Mouse (Mus musculus) forebrain, embryonic 12.5 days (tissue): ENCODE data around the gene Lrrc7. TPM values are rescaled to one million over a fixed set of nuclear protein-coding genes. Genes with fewer than 3 reads are reported as not detected.

Experiments used
- ATAC-seq: fragments of 200-750 bp; cut with Nextera tagmentation; 2 replicates; pipeline ENCODE4 v1.8.0; 2017; ENCODE audit warnings: moderate TSS enrichment; ENCODE audit not compliant: low FRiP score
- H3K27ac ChIP-seq: fragments of 300-500 bp; sonication (generic); 2 replicates; pipeline ENCODE4 v1.5.1; 2016; ENCODE audit warnings: mild to moderate bottlenecking
- H3K27me3 ChIP-seq: fragments of 300-500 bp; sonication (generic); 2 replicates; pipeline ENCODE4 v1.6.1; 2016; ENCODE audit warnings: mild to moderate bottlenecking
- H3K36me3 ChIP-seq: fragments of 300-500 bp; sonication (generic); replicated peaks from 2 replicates; pipeline ENCODE4 v1.6.1; 2016; ENCODE audit warnings: mild to moderate bottlenecking
- H3K4me1 ChIP-seq: fragments of 300-500 bp; sonication (generic); 2 replicates; pipeline ENCODE4 v1.6.1; 2016
- H3K4me2 ChIP-seq: fragments of 300-500 bp; sonication (generic); 2 replicates; pipeline ENCODE4 v1.6.1; 2016; ENCODE audit warnings: mild to moderate bottlenecking, moderate library complexity
- H3K4me3 ChIP-seq: fragments of 300-500 bp; sonication (generic); replicated peaks from 2 replicates; pipeline ENCODE4 v1.5.1; 2016; ENCODE audit warnings: mild to moderate bottlenecking
- H3K9ac ChIP-seq: fragments of 300-500 bp; sonication (generic); 2 replicates; pipeline ENCODE4 v1.6.1; 2016; ENCODE audit warnings: mild to moderate bottlenecking
- H3K9me3 ChIP-seq: fragments of 300-500 bp; sonication (generic); 2 replicates; pipeline ENCODE4 v1.6.1; 2016
- WGBS: fragments of 180-500 bp; shearing (Covaris S2); methylation state at CpG from one replicate; pipeline ENCODE4 v1.1.7; 2016; 5-methylcytosine and 5-hydroxymethylcytosine counted together
- polyA plus RNA-seq: library from polyadenylated mRNA; unstranded; fragments of >200 nt; fragmentation: Nextera tagmentation; extraction: Ambion mirVana; gene quantifications from 2 replicates; pipeline ENCODE4 v1.2.1, GENCODE M21; 2016

Gene Lrrc7
- polyA plus RNA-seq, 1 experiment from 2014 or later: 8.3 TPM

- ATAC-seq: no peak
- H3K9me3 ChIP-seq: no peaks in the 10 kb centered on the region
- no peaks in the 10 kb centered on the region for H3K27me3 ChIP-seq
- no peak overlapping the region for H3K4me3 ChIP-seq
- no peaks in the 10 kb centered on the region for H3K36me3 ChIP-seq
- no peak overlapping the region for H3K4me2 ChIP-seq
- H3K9ac ChIP-seq: no peak overlapping the region
- H3K4me1 ChIP-seq: no peaks in the 10 kb centered on the region
- 20% methylated on average over 1 of the region's 1 CpGs for WGBS
- H3K27ac ChIP-seq: no peak overlapping the region
These were observed 33.5 kb downstream of the Lrrc7 start for GRCm38 (mm10) chr3:158528471-158528870.

- no peaks in the 10 kb centered on the region for H3K4me1 ChIP-seq
- H3K27ac ChIP-seq: no peak overlapping the region
- ATAC-seq: no peak
- WGBS: 80% methylated on average over 1 of the region's 1 CpGs
- no peak overlapping the region for H3K9ac ChIP-seq
- H3K36me3 ChIP-seq: no peaks in the 10 kb centered on the region
- H3K4me3 ChIP-seq: no peak overlapping the region
- H3K27me3 ChIP-seq: no peaks in the 10 kb centered on the region
- no peak overlapping the region for H3K4me2 ChIP-seq
- no peaks in the 10 kb centered on the region for H3K9me3 ChIP-seq
These were observed 68.3 kb downstream of the Lrrc7 start for GRCm38 (mm10) chr3:158493730-158494129.

GRCm38 (mm10) chr3:158479677-158480076 is 82.3 kb downstream of the Lrrc7 start:
- Histone ChIP-seq H3K9ac (no peak overlapping the region), H3K27ac (no peak overlapping the region), H3K27me3 (no peaks in the 10 kb centered on the region), H3K36me3 (no peaks in the 10 kb centered on the region), H3K9me3 (no peaks in the 10 kb centered on the region), H3K4me1 (no peaks in the 10 kb centered on the region), H3K4me2 (no peak overlapping the region), H3K4me3 (no peak overlapping the region)
- no peak for ATAC-seq
- 80% methylated on average over 2 of the region's 2 CpGs for WGBS

DNA sequence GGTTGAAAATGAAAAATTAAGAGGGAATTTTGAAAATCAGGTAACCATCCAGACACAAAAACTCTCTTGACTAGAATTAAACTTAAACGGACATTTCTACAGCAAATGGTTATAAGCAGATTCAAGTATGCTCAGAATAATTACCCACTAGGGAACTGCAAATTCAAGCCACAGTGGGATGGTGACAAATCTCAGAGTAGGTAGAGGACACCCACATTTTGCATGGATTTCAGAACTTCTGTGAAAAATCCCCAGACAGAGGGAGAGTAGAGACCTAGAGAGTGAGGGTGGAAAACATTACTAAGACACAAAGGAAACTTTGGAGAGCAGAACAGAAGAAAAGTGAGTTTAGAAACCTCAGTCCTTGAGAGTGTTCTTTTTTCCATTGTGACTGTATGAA is 161.4 kb downstream of the Lrrc7 start:
- H3K4me3 ChIP-seq: no peak overlapping the region
- H3K36me3 ChIP-seq: no peaks in the 10 kb centered on the region
- no peaks in the 10 kb centered on the region for H3K4me1 ChIP-seq
- no peak for ATAC-seq
- H3K4me2 ChIP-seq: no peak overlapping the region
- no peaks in the 10 kb centered on the region for H3K9me3 ChIP-seq
- no peak overlapping the region for H3K27ac ChIP-seq
- WGBS: 85% methylated on average over 1 of the region's 1 CpGs
- no peak overlapping the region for H3K9ac ChIP-seq
- no peaks in the 10 kb centered on the region for H3K27me3 ChIP-seq

DNA sequence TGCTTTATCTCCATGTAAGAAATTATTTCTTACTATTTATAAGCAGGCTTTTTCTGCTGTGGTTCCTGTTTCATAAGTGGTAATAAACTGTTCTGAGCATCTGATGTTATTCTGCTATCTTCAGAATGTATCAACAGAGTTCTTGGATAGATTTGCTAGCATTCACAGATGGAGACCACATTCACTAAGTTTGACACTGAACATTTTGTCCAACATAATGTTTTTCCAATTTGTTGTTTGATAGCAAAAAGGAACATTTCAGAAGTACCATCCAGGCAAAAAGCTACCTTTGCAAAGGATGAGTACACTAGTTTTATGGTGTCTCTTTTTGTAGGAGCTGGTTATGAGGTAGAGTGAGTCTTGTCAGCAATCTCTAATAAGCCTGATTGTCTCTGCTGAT is 170.5 kb downstream of the Lrrc7 start:
- no peaks in the 10 kb centered on the region for H3K27me3 ChIP-seq
- no peaks in the 10 kb centered on the region for H3K36me3 ChIP-seq
- no peak overlapping the region for H3K9ac ChIP-seq
- no peak overlapping the region for H3K27ac ChIP-seq
- no peaks in the 10 kb centered on the region for H3K9me3 ChIP-seq
- H3K4me1 ChIP-seq: peaks cover 7% of the 10 kb centered on the region
- no peak overlapping the region for H3K4me3 ChIP-seq
- no peak for ATAC-seq
- no peak overlapping the region for H3K4me2 ChIP-seq

GRCm38 (mm10) chr3:158388076-158388454 is 174.0 kb downstream of the Lrrc7 start:
- no peaks in the 10 kb centered on the region for H3K36me3 ChIP-seq
- no peak overlapping the region for H3K9ac ChIP-seq
- H3K4me3 ChIP-seq: no peak overlapping the region
- WGBS: 25% methylated on average over 2 of the region's 2 CpGs
- no peak overlapping the region for H3K27ac ChIP-seq
- H3K4me2 ChIP-seq: no peak overlapping the region
- no peaks in the 10 kb centered on the region for H3K27me3 ChIP-seq
- H3K9me3 ChIP-seq: no peaks in the 10 kb centered on the region
- ATAC-seq: no peak
- peaks cover 7% of the 10 kb centered on the region for H3K4me1 ChIP-seq

- WGBS: 42% methylated on average over 2 of the region's 2 CpGs
- Histone ChIP-seq H3K9ac (no peak overlapping the region), H3K4me3 (no peak overlapping the region), H3K36me3 (no peaks in the 10 kb centered on the region), H3K27me3 (no peaks in the 10 kb centered on the region), H3K4me1 (peaks cover 7% of the 10 kb centered on the region), H3K27ac (no peak overlapping the region), H3K9me3 (no peaks in the 10 kb centered on the region), H3K4me2 (no peak overlapping the region)
- no peak for ATAC-seq
These were observed 174.5 kb downstream of the Lrrc7 start for GRCm38 (mm10) chr3:158387413-158388075.

- Histone ChIP-seq H3K4me3 (no peak overlapping the region), H3K27ac (no peak overlapping the region), H3K9me3 (no peaks in the 10 kb centered on the region), H3K9ac (no peak overlapping the region), H3K36me3 (no peaks in the 10 kb centered on the region), H3K4me2 (no peak overlapping the region), H3K4me1 (peaks cover 7% of the 10 kb centered on the region), H3K27me3 (no peaks in the 10 kb centered on the region)
- ATAC-seq: no peak
- WGBS: 60% methylated on average over 1 of the region's 1 CpGs
These were observed 175.2 kb downstream of the Lrrc7 start for GRCm38 (mm10) chr3:158386848-158387247.

DNA sequence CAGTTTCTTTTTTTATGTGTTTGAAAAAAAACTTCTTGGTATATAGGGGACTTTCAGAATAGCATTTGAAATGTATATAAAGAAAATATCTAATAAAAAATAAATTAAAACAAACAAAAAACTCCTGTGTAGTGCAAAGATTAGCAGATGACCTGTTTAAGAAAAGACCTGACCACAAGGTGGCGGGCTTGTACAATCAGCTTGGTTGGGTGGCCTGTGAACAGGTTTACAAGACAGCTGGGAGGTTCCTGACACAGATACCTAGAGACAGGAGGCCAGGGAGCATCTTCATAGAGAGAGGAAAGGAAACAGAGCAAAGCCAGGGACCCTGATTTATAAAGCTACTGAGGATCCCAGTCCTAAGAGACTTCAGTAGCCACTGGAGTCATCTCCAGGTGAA is 186.1 kb downstream of the Lrrc7 start:
- Histone ChIP-seq H3K27ac (no peak overlapping the region), H3K4me2 (no peak overlapping the region), H3K4me3 (no peak overlapping the region), H3K27me3 (no peaks in the 10 kb centered on the region), H3K9me3 (no peaks in the 10 kb centered on the region), H3K36me3 (no peaks in the 10 kb centered on the region), H3K4me1 (no peaks in the 10 kb centered on the region), H3K9ac (no peak overlapping the region)
- WGBS: 6% methylated on average over 1 of the region's 1 CpGs
- ATAC-seq: peak; percentile 42; the same call in 1 of the 2 replicates

DNA sequence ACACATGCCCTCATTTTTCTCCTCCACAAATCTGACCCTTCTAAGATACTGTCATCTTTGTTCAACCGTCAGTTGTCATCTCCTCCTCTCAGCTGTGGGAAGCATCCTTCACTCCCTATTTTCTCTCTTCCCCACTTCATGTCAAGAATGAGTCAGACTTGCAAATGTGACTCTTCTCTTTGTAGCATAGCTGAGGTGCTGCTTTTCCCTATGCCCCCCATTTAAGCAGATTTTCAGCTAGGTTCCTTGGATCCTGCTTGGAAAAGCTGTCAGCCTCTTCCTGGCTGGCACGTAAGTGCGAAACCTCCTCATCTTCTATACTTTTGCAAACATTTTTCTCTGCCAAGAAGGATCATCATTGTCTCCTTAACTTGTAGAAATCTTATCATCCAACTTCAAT is 192.9 kb downstream of the Lrrc7 start:
- no peak overlapping the region for H3K4me2 ChIP-seq
- no peaks in the 10 kb centered on the region for H3K9me3 ChIP-seq
- no peak for ATAC-seq
- no peaks in the 10 kb centered on the region for H3K36me3 ChIP-seq
- no peak overlapping the region for H3K9ac ChIP-seq
- 87% methylated on average over 3 of the region's 3 CpGs for WGBS
- no peak overlapping the region for H3K4me3 ChIP-seq
- no peaks in the 10 kb centered on the region for H3K27me3 ChIP-seq
- no peak overlapping the region for H3K27ac ChIP-seq
- H3K4me1 ChIP-seq: no peaks in the 10 kb centered on the region

DNA sequence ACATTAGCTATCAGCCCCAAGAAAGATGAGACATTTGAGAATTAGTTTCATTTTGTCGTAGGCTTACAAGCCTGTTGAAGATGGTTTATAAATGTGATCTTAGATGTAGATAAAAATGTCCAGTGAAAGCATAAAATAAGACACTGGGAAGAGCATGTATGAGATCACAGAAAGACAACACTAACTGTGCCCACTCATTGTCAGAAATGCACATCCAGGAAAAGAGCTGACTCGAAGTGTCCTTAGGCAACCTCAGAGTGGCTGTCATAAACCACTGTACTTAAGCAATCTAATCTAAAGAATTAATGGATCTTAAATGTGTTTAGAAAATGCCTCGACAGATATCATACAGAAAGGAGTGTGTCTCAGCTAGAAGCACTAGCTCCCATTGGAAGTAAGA is 196.2 kb downstream of the Lrrc7 start:
- ATAC-seq: no peak
- no peaks in the 10 kb centered on the region for H3K4me1 ChIP-seq

DNA sequence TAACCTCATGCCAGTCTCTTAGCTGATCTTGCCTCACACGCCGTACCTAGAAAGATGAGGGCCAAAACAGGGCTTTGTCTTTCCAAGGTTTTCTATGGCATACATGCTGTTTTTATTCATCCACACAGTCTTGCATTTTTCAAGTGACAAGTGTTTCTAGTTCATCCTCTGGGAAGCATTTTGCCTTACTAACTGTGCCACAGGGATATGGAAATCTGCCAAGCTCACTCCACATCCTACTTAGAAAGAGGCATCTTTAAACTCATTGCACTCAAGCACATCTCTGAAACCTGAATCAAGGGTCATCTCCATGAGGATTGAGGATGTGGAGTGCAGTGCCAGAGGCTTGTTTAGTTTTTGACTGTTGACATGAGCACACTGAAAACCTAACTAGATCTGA is 199.9 kb downstream of the Lrrc7 start:
- Histone ChIP-seq H3K36me3 (no peaks in the 10 kb centered on the region), H3K4me2 (no peak overlapping the region), H3K27ac (no peak overlapping the region), H3K9ac (no peak overlapping the region), H3K9me3 (no peaks in the 10 kb centered on the region), H3K4me3 (no peak overlapping the region), H3K4me1 (no peaks in the 10 kb centered on the region), H3K27me3 (no peaks in the 10 kb centered on the region)
- 94% methylated on average over 2 of the region's 2 CpGs for WGBS
- ATAC-seq: no peak

More for the DNA sequence above, 196.2 kb downstream of the Lrrc7 start:
- Histone ChIP-seq H3K4me3 (no peak overlapping the region), H3K9ac (no peak overlapping the region), H3K27ac (no peak overlapping the region), H3K36me3 (no peaks in the 10 kb centered on the region), H3K9me3 (no peaks in the 10 kb centered on the region), H3K27me3 (no peaks in the 10 kb centered on the region), H3K4me2 (no peak overlapping the region)
- 89% methylated on average over 3 of the region's 3 CpGs for WGBS

DNA sequence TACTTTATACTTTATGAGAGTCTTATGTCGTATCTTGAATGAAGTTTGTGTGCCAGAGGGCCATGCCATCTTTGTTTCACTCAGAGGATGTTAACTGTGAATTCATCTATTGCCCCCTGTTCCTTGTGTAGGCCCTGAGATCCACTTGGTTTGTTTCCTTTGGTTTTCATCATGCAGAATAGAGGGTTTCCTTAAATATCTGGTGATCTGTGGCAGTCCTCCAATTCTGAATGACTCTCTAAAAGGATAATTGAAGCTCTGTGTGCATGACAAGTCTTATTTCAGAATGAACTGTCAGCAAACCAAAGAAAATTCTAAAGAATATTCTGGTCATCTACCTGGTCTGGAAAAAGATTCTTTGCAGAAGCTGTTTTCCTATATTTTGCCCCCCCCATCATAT is 205.3 kb downstream of the Lrrc7 start:
- Histone ChIP-seq H3K27me3 (no peaks in the 10 kb centered on the region), H3K4me3 (no peak overlapping the region), H3K36me3 (no peaks in the 10 kb centered on the region), H3K9ac (no peak overlapping the region), H3K27ac (no peak overlapping the region), H3K4me1 (no peaks in the 10 kb centered on the region), H3K4me2 (no peak overlapping the region), H3K9me3 (no peaks in the 10 kb centered on the region)
- ATAC-seq: no peak
- 92% methylated on average over 1 of the region's 1 CpGs for WGBS
